Mouse (Mus musculus) embryonic fibroblast, embryonic 13.5 days (primary cell): Measurements from ENCODE around the gene Pigl.

Source experiments
- CTCF ChIP-seq: IDR thresholded peaks from 2 replicates; pipeline ENCODE4 v1.5.1; 2011; ENCODE audit warnings: mild to moderate bottlenecking, control low read depth, low read length, moderate library complexity, borderline replicate concordance; ENCODE audit not compliant: insufficient read depth
- POLR2A ChIP-seq: IDR thresholded peaks from 2 replicates; pipeline ENCODE4 v1.6.1; 2011; ENCODE audit warnings: low read depth, mild to moderate bottlenecking, control low read depth, low read length, moderate library complexity

- TF ChIP-seq CTCF, result no peak
- TF ChIP-seq POLR2A, result no peak
Observed at GRCm38 (mm10) chr11:62518991-62519390, 60.7 kb downstream of the Pigl start.
